Comparison of ENCODE assay signal across 9 mouse cellular contexts in genomic region chr17:36915076-36915475, GRCm38 (mm10). TPM values are rescaled to one million over a fixed set of nuclear protein-coding genes. Genes with fewer than 3 reads are reported as not detected.
DNase-seq lines count a peak whose midpoint lies in the region; ATAC-seq and TF ChIP-seq lines count a peak whose summit lies in the region.
"Had no signal": no experiment of that assay in that cellular context is flagged by ENCODE, and none has a peak within 500 bp of the region (broad histone marks: within the 10 kb centered on the region; RNA-seq: fewer than 3 reads in every experiment).

No protein-coding gene starts in this region.

- H3K4me3 ChIP-seq in stomach, postnatal 0 days (ENCODE audit: low read depth, low read length): no peak overlapping the region
- H3K4me3 ChIP-seq: limb, embryonic 13.5 days had no signal

- H3K4me2 ChIP-seq in stomach, postnatal 0 days (replicated peaks; ENCODE audit: low read depth): no peak overlapping the region
- H3K4me2 ChIP-seq: limb, embryonic 13.5 days had no signal

- H3K4me1 ChIP-seq in stomach, postnatal 0 days (replicated peaks; ENCODE audit: control insufficient read depth, insufficient read depth): no peaks in the 10 kb centered on the region
- H3K4me1 ChIP-seq: limb, embryonic 13.5 days had no signal

- H3K9ac ChIP-seq in stomach, postnatal 0 days (ENCODE audit: low read length): no peak overlapping the region
- H3K9ac ChIP-seq: limb, embryonic 13.5 days had no signal

- WGBS in stomach, postnatal 0 days: 10% methylated on average over 9 of the region's 9 CpGs

- H3K36me3 ChIP-seq in stomach, postnatal 0 days (ENCODE audit: control insufficient read depth, insufficient read depth, low read length): no peaks in the 10 kb centered on the region
- H3K36me3 ChIP-seq: limb, embryonic 13.5 days had no signal

- no peak overlapping the region for H3K27ac ChIP-seq in stomach, postnatal 0 days (replicated peaks)
- H3K27ac ChIP-seq: limb, embryonic 13.5 days had no signal

- no peaks in the 10 kb centered on the region for H3K27me3 ChIP-seq in stomach, postnatal 0 days (ENCODE audit: control insufficient read depth, insufficient read depth, low read length)
- H3K27me3 ChIP-seq: limb, embryonic 13.5 days had no signal

- ATAC-seq in granulocyte monocyte progenitor cell, adult 5-6 weeks (replicated peaks; ENCODE audit: poor library complexity, severe bottlenecking): peak; percentile 62; the same call in 1 of the 2 replicates
- peak; percentile 90 for ATAC-seq in megakaryocyte progenitor cell, adult 5-6 weeks (replicated peaks; ENCODE audit: poor library complexity)
- ATAC-seq in stomach, postnatal 0 days (ENCODE audit: low FRiP score, low TSS enrichment): no peak

- TF ChIP-seq CTCF in stomach, postnatal 0 days (IDR thresholded peaks at IDR 0.05; ENCODE audit: low read depth): peak; percentile 88

- H3K9me3 ChIP-seq in stomach, postnatal 0 days (ENCODE audit: control insufficient read depth, low read length): no peaks in the 10 kb centered on the region
- H3K9me3 ChIP-seq: limb, embryonic 13.5 days had no signal

- no peak for TF ChIP-seq EP300 in stomach, postnatal 0 days (optimal IDR thresholded peaks at IDR 0.05)

- peak; percentile 24 for DNase-seq in gastrocnemius, adult 18-20 months (ENCODE audit: low spot score)
- DNase-seq in gastrocnemius, postnatal 25 days: no peak
- DNase-seq in R1 (ENCODE audit: low read depth, low spot score): peak; percentile 68
- DNase-seq in cerebellum, postnatal 4 days (ENCODE audit: low spot score in 2 of 2): peak; percentile 38 to 66
- DNase-seq in layer of hippocampus, postnatal 10 days (ENCODE audit: low spot score in 2 of 2): peak; percentile 72 to 79
- peak; percentile 57 for DNase-seq in stomach, postnatal 0 days (ENCODE audit: low spot score)

RNA-seq across cellular contexts. Expression of gene Trim31, which starts 17.2 kb away (rescaled TPM):
- total RNA-seq in gastrocnemius, adult 18-20 months (2021): not detected
- total RNA-seq in gastrocnemius, postnatal 25 days (2021): not detected
- not detected in 2 replicates for total RNA-seq in granulocyte monocyte progenitor cell, adult 5-6 weeks (2014; fragmentation: Nextera tagmentation)
- not detected in 2 replicates for total RNA-seq in granulocyte monocyte progenitor cell, adult 5-6 weeks (2017)
- total RNA-seq in layer of hippocampus, postnatal 10 days (2021): not detected
- total RNA-seq in megakaryocyte progenitor cell, adult 5-6 weeks (2015): not detected in 2 replicates
- not detected in 2 replicates for total RNA-seq in megakaryocyte progenitor cell, adult 5-6 weeks (2017)
- polyA plus RNA-seq in stomach, postnatal 0 days (2015; fragmentation: Nextera tagmentation; extraction: Ambion mirVana): 1.4 and 1.8 TPM in 2 replicates
- polyA plus RNA-seq: limb, embryonic 13.5 days had no signal

RNA-seq across cellular contexts. Expression of gene Trim40, which starts 25.2 kb away (rescaled TPM):
- not detected for total RNA-seq in gastrocnemius, adult 18-20 months (2021)
- not detected for total RNA-seq in gastrocnemius, postnatal 25 days (2021)
- not detected in 2 replicates for total RNA-seq in granulocyte monocyte progenitor cell, adult 5-6 weeks (2014; fragmentation: Nextera tagmentation)
- total RNA-seq in granulocyte monocyte progenitor cell, adult 5-6 weeks (2017): not detected in 2 replicates
- not detected for total RNA-seq in layer of hippocampus, postnatal 10 days (2021)
- not detected in 2 replicates for total RNA-seq in megakaryocyte progenitor cell, adult 5-6 weeks (2015)
- not detected in 2 replicates for total RNA-seq in megakaryocyte progenitor cell, adult 5-6 weeks (2017)
- 0.80 and 1.0 TPM in 2 replicates for polyA plus RNA-seq in stomach, postnatal 0 days (2015; fragmentation: Nextera tagmentation; extraction: Ambion mirVana)
- polyA plus RNA-seq: limb, embryonic 13.5 days had no signal

RNA-seq across cellular contexts. Expression of gene Rnf39, which starts 27.6 kb away (rescaled TPM):
- under 1 TPM; 0.23 to 0.24 TPM for total RNA-seq in gastrocnemius, adult 18-20 months (2021)
- total RNA-seq in gastrocnemius, postnatal 25 days (2021): under 1 TPM in 1 of 2 experiments, not detected in 1; 0.38 TPM
- total RNA-seq in granulocyte monocyte progenitor cell, adult 5-6 weeks (2014; fragmentation: Nextera tagmentation): not detected in 2 replicates
- not detected in 2 replicates for total RNA-seq in granulocyte monocyte progenitor cell, adult 5-6 weeks (2017)
- 1 to 10 TPM; 4.9 to 5.4 TPM for total RNA-seq in layer of hippocampus, postnatal 10 days (2021)
- total RNA-seq in megakaryocyte progenitor cell, adult 5-6 weeks (2015): not detected in 2 replicates
- not detected in 2 replicates for total RNA-seq in megakaryocyte progenitor cell, adult 5-6 weeks (2017)
- polyA plus RNA-seq in stomach, postnatal 0 days (2015; fragmentation: Nextera tagmentation; extraction: Ambion mirVana): 48.9 and 53.1 TPM in 2 replicates

RNA-seq across cellular contexts. Expression of gene Ppp1r11, which starts 36.5 kb away (rescaled TPM):
- total RNA-seq in gastrocnemius, adult 18-20 months (2021): 10 to 100 TPM; 58.9 to 65.9 TPM
- 10 to 100 TPM; 47.3 to 64.5 TPM for total RNA-seq in gastrocnemius, postnatal 25 days (2021)
- total RNA-seq in granulocyte monocyte progenitor cell, adult 5-6 weeks (2014; fragmentation: Nextera tagmentation): 81.0 and 96.9 TPM in 2 replicates
- 91.6 and 110 TPM in 2 replicates for total RNA-seq in granulocyte monocyte progenitor cell, adult 5-6 weeks (2017)
- total RNA-seq in layer of hippocampus, postnatal 10 days (2021): 100 to 1,000 TPM in 1 of 2 experiments, 10 to 100 TPM in 1; 88.2 to 100 TPM
- 82.1 and 83.5 TPM in 2 replicates for total RNA-seq in megakaryocyte progenitor cell, adult 5-6 weeks (2015)
- total RNA-seq in megakaryocyte progenitor cell, adult 5-6 weeks (2017): 57.1 and 87.6 TPM in 2 replicates
- 77.9 and 79.7 TPM in 2 replicates for polyA plus RNA-seq in stomach, postnatal 0 days (2015; fragmentation: Nextera tagmentation; extraction: Ambion mirVana)

RNA-seq across cellular contexts. Expression of gene Znrd1, which starts 43.3 kb away (rescaled TPM):
- 10 to 100 TPM; 21.9 to 22.1 TPM for total RNA-seq in gastrocnemius, adult 18-20 months (2021)
- 10 to 100 TPM; 18.0 to 20.6 TPM for total RNA-seq in gastrocnemius, postnatal 25 days (2021)
- 81.6 and 134 TPM in 2 replicates for total RNA-seq in granulocyte monocyte progenitor cell, adult 5-6 weeks (2014; fragmentation: Nextera tagmentation)
- total RNA-seq in granulocyte monocyte progenitor cell, adult 5-6 weeks (2017): 25.6 and 35.4 TPM in 2 replicates
- 10 to 100 TPM; 30.2 to 30.3 TPM for total RNA-seq in layer of hippocampus, postnatal 10 days (2021)
- total RNA-seq in megakaryocyte progenitor cell, adult 5-6 weeks (2015): 105 and 108 TPM in 2 replicates
- 37.2 and 53.9 TPM in 2 replicates for total RNA-seq in megakaryocyte progenitor cell, adult 5-6 weeks (2017)
- 49.4 and 58.6 TPM in 2 replicates for polyA plus RNA-seq in stomach, postnatal 0 days (2015; fragmentation: Nextera tagmentation; extraction: Ambion mirVana)

Comparison
In these comparisons a context has a peak if more than half of its experiments do, and no peak if none do; other contexts are left out.
1. RNA of gene Rnf39, which starts 27.6 kb away (total RNA-seq): 4.9 to 5.4 TPM in layer of hippocampus, postnatal 10 days; 0.38 TPM in gastrocnemius, postnatal 25 days, 0.23 to 0.24 TPM in gastrocnemius, adult 18-20 months, not detected in granulocyte monocyte progenitor cell, adult 5-6 weeks and not detected in megakaryocyte progenitor cell, adult 5-6 weeks; every median in the first group is over 4 times any median in the second.